Mouse (Mus musculus): ENCODE measurements around the gene Rpl23. TPM values are rescaled to one million over a fixed set of nuclear protein-coding genes. Genes with fewer than 3 reads are reported as not detected.

Gene Rpl23
- 536 TPM for polyA plus RNA-seq (2014; fragmentation: Illumina TruSeq; extraction: RNeasy Lipid Tissue Mini Kit (QIAGEN cat#74804); ENCODE audit: low read depth, low replicate concordance)

GRCm38 (mm10) chr11:97781832-97782563 lies at the start of gene Rpl23:
TSS of gene Rpl23 (minus strand) at chr11:97782437.

DNA sequence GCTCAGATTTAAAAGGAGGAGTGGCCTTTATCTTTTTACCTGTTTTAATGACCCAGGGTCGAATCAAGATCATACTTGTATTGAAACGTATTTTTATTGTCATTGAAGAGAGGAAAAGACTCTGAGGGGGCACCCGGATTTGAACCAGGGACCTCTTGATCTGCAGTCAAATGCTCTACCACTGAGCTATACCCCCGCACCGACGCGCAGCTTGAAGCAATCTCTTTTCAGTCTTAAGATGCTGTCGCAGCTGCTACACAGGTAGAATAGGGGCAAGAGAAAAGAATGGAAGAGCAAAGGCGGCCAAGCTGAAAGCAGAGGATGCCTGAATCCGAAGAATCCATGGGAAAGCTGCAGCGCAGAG lies 16.5 kb upstream of the Rpl23 start, which contains the start of gene Lasp1:
Gene Lasp1 (plus strand): TSS at position 219 of the 364 bp plus-strand sequence.

DNA sequence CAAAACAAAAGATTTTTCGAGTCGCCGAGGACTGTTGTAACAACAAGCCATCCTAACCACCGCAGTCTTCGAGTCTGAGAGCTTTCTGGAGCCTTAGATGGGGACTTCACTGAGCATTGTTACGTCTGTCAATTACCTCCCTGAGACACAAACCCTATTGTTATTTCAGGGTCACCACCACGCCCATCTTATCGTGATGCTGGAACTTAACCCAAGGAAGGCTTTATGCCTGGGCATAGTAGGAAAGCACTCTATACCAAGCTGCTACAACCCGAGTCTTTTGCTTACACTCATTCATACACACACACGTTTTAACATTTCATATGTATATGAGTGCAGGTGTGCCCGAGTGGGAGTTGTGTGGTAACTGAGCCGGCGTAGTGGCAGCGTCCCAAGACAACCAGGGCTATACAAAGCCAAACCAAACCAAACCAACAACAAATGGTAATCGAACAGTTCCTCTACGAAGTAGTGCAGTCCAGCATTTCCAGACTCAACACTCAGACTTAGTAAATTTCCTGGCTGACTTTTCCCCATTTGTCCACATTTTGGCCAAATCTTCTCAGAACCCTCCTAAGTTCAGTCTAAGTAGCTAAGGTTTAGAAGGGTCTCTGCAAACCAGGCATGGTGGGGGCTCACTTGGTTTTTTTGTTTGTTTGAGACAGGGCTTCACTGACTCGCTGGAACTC lies 6.3 kb downstream of the Rpl23 start, which contains the start of gene 1700001P01Rik:
Gene 1700001P01Rik (minus strand): TSS at position 111 of the 689 bp plus-strand sequence.

DNA sequence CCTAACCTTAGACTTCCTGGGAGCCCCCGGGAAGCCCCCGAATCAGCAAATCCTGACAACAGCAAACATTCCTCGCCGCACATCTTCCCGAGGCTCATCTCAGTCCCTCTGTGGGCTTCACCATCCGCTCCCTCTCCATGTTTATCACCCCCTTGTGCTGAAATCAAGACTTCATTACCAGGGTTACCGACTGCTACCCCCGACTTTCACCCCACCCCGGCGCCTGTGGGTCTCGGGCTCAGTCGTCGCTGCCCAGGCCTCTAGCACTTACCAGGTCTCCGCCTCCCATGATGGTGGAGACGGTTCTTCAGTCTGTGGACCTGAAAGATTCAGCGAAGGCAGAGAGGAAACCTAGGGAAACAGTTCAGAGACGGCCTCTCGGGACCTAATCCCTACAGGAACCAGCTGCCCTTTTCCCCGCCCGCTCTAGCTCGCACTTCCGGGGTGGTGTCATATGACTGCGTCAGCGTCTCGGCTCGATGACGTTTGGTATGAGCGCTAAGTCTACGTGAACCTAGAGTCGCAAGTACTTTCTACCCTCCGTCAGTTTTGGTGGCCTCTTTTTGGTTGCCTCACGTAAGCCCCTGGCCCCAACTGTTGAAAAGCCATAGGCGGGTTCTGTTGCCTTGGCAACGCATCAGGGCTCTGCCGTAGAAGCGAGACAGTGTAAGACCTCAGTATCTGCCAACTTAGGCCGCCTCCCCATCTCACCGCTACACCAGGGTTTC lies 15.9 kb downstream of the Rpl23 start, which contains the start of gene Cwc25:
Gene Cwc25 (minus strand): TSS at position 403 of the 728 bp plus-strand sequence.

DNA sequence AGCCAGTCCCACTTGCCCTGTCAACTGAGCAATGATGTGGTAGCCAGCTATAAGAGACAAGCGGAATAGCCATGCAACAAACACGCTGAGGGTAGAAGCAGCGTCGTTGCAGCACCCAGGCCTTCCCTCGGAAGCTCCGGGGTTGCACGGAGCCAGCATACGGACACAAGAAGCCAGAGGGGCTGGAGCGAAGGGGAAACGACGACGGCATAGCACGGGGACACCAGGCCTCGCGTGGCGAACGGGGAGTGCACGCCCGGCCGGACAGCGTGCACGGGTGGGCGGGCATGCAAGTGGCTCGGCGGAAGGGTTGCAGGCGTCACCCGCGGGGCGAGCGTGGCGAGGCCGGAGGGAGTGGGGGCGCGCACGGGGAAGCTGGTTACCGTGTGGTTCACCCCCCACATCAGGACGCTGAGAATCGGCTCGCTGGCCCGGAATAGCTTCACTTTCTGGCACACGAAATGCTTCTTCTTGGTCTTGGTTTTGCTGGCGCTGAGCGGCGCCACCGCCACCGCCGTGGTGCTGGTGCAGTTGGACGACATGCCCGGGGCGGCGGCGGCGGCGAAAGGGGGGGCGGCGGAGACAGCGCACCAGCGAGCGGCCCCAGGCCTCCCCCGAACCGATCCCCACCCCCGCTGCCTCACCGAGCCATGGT lies 38.0 kb downstream of the Rpl23 start, which contains the start of gene Pip4k2b:
Gene Pip4k2b (minus strand): TSS at position 642 of the 655 bp plus-strand sequence.

Other genes with a start within 250 kb of the Rpl23 start
- gene Srcin1, start 206.3 kb downstream of the Rpl23 start, polyA plus RNA-seq (2014; fragmentation: Illumina TruSeq; extraction: RNeasy Lipid Tissue Mini Kit (QIAGEN cat#74804); ENCODE audit: low read depth, low replicate concordance): 0.26 TPM
- 0.63 TPM for gene Epop, start 152.7 kb downstream of the Rpl23 start, polyA plus RNA-seq (2014; fragmentation: Illumina TruSeq; extraction: RNeasy Lipid Tissue Mini Kit (QIAGEN cat#74804); ENCODE audit: low read depth, low replicate concordance)
- gene Mllt6, start 119.0 kb downstream of the Rpl23 start, polyA plus RNA-seq (2014; fragmentation: Illumina TruSeq; extraction: RNeasy Lipid Tissue Mini Kit (QIAGEN cat#74804); ENCODE audit: low read depth, low replicate concordance): 47.4 TPM
- 97.2 TPM for gene Cisd3, start 96.6 kb downstream of the Rpl23 start, polyA plus RNA-seq (2014; fragmentation: Illumina TruSeq; extraction: RNeasy Lipid Tissue Mini Kit (QIAGEN cat#74804); ENCODE audit: low read depth, low replicate concordance)
- gene Pcgf2, start 81.9 kb downstream of the Rpl23 start, polyA plus RNA-seq (2014; fragmentation: Illumina TruSeq; extraction: RNeasy Lipid Tissue Mini Kit (QIAGEN cat#74804); ENCODE audit: low read depth, low replicate concordance): 6.2 TPM
- gene Psmb3, start 79.0 kb downstream of the Rpl23 start, polyA plus RNA-seq (2014; fragmentation: Illumina TruSeq; extraction: RNeasy Lipid Tissue Mini Kit (QIAGEN cat#74804); ENCODE audit: low read depth, low replicate concordance): 199 TPM
- gene Pip4k2b, start 37.7 kb downstream of the Rpl23 start, polyA plus RNA-seq (2014; fragmentation: Illumina TruSeq; extraction: RNeasy Lipid Tissue Mini Kit (QIAGEN cat#74804); ENCODE audit: low read depth, low replicate concordance): 19.2 TPM
- 6.9 TPM for gene Cwc25, start 15.9 kb downstream of the Rpl23 start, polyA plus RNA-seq (2014; fragmentation: Illumina TruSeq; extraction: RNeasy Lipid Tissue Mini Kit (QIAGEN cat#74804); ENCODE audit: low read depth, low replicate concordance)
- gene 1700001P01Rik, start 6.5 kb downstream of the Rpl23 start, polyA plus RNA-seq (2014; fragmentation: Illumina TruSeq; extraction: RNeasy Lipid Tissue Mini Kit (QIAGEN cat#74804); ENCODE audit: low read depth, low replicate concordance): not detected
- 27.6 TPM for gene Lasp1, start 16.6 kb upstream of the Rpl23 start, polyA plus RNA-seq (2014; fragmentation: Illumina TruSeq; extraction: RNeasy Lipid Tissue Mini Kit (QIAGEN cat#74804); ENCODE audit: low read depth, low replicate concordance)
- gene B230217C12Rik, start 58.3 kb upstream of the Rpl23 start, polyA plus RNA-seq (2014; fragmentation: Illumina TruSeq; extraction: RNeasy Lipid Tissue Mini Kit (QIAGEN cat#74804); ENCODE audit: low read depth, low replicate concordance): 1.1 TPM
- 1.3 TPM for gene Fbxo47, start 101.7 kb upstream of the Rpl23 start, polyA plus RNA-seq (2014; fragmentation: Illumina TruSeq; extraction: RNeasy Lipid Tissue Mini Kit (QIAGEN cat#74804); ENCODE audit: low read depth, low replicate concordance)
- 5.4 TPM for gene Plxdc1, start 204.0 kb upstream of the Rpl23 start, polyA plus RNA-seq (2014; fragmentation: Illumina TruSeq; extraction: RNeasy Lipid Tissue Mini Kit (QIAGEN cat#74804); ENCODE audit: low read depth, low replicate concordance)
- 2.7 TPM for gene Arl5c, start 213.7 kb upstream of the Rpl23 start, polyA plus RNA-seq (2014; fragmentation: Illumina TruSeq; extraction: RNeasy Lipid Tissue Mini Kit (QIAGEN cat#74804); ENCODE audit: low read depth, low replicate concordance)
- 7.5 TPM for gene Cacnb1, start 240.6 kb upstream of the Rpl23 start, polyA plus RNA-seq (2014; fragmentation: Illumina TruSeq; extraction: RNeasy Lipid Tissue Mini Kit (QIAGEN cat#74804); ENCODE audit: low read depth, low replicate concordance)
- 942 TPM for gene Rpl19, start 244.3 kb upstream of the Rpl23 start, polyA plus RNA-seq (2014; fragmentation: Illumina TruSeq; extraction: RNeasy Lipid Tissue Mini Kit (QIAGEN cat#74804); ENCODE audit: low read depth, low replicate concordance)